23 mouse cellular contexts compared by ENCODE assay signal in the genomic region with DNA sequence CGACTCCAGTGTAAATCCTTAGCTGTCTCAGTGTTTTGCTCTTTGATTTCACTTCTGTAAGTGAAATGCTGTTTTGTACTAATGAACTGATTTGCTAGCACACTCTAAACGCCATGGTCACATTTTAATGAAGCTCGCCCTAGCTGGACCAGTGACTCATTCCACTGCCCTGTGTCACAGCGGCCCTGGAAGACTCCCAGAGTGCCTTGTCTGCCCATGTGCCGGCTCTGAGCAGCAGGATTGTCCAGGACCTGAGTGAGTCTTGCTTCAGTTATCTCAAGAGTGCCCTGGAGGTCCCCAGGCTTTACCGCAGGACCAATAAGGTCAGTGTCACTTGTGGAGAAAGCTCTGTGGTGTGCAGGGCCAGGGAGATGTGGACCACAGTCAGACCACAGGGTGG. TPM values are rescaled to one million over a fixed set of nuclear protein-coding genes. Genes with fewer than 3 reads are reported as not detected.
A peak's percentile ranks its signal among the peaks of the same experiment; 100 is the strongest.
DNase-seq lines count a peak whose midpoint lies in the region; ATAC-seq and TF ChIP-seq lines count a peak whose summit lies in the region.
"Had no signal": no experiment of that assay in that cellular context is flagged by ENCODE, and none has a peak within 500 bp of the region (broad histone marks: within the 10 kb centered on the region; RNA-seq: fewer than 3 reads in every experiment).

No protein-coding gene starts in this region.

- H3K27me3 ChIP-seq in hindbrain, embryonic 14.5 days (ENCODE audit: control insufficient read depth, insufficient read depth, low read length), result no peaks in the 10 kb centered on the region
- H3K27me3 ChIP-seq in hindbrain, postnatal 0 days (ENCODE audit: insufficient read depth, low read length), result no peaks in the 10 kb centered on the region
- no peaks in the 10 kb centered on the region for H3K27me3 ChIP-seq in lung, postnatal 0 days (replicated peaks; ENCODE audit: insufficient read depth, low read length)
- H3K27me3 ChIP-seq: embryonic facial prominence, embryonic 13.5 days; forebrain, embryonic 12.5 days; heart, embryonic 12.5 days had no signal

- 93% methylated on average over 6 of the region's 6 CpGs for WGBS in hindbrain, embryonic 14.5 days
- 87% methylated on average over 6 of the region's 6 CpGs for WGBS in hindbrain, postnatal 0 days
- WGBS in lung, postnatal 0 days, result 84% methylated on average over 6 of the region's 6 CpGs
- 81% methylated on average over 6 of the region's 6 CpGs for WGBS in lung, adult 2 months

- H3K4me3 ChIP-seq in hindbrain, embryonic 14.5 days (replicated peaks; ENCODE audit: low read length), result no peak overlapping the region
- no peak overlapping the region for H3K4me3 ChIP-seq in hindbrain, postnatal 0 days (ENCODE audit: low read length)
- H3K4me3 ChIP-seq in lung, postnatal 0 days (ENCODE audit: low read depth, low read length), result no peak overlapping the region
- H3K4me3 ChIP-seq in lung, adult 2 months (replicated peaks; ENCODE audit: extremely low read depth, low read depth, low read length), result no peak overlapping the region
- H3K4me3 ChIP-seq in cortical plate, adult 2 months (ENCODE audit: insufficient read depth, low read length), result no peak overlapping the region
- H3K4me3 ChIP-seq: embryonic facial prominence, embryonic 13.5 days; forebrain, embryonic 12.5 days; heart, embryonic 12.5 days had no signal

- no peaks in the 10 kb centered on the region for H3K4me1 ChIP-seq in hindbrain, embryonic 14.5 days (replicated peaks; ENCODE audit: control insufficient read depth, insufficient read depth, low read length)
- no peaks in the 10 kb centered on the region for H3K4me1 ChIP-seq in hindbrain, postnatal 0 days (ENCODE audit: insufficient read depth, low read length)
- no peaks in the 10 kb centered on the region for H3K4me1 ChIP-seq in lung, postnatal 0 days (ENCODE audit: insufficient read depth, low read depth, low read length)
- H3K4me1 ChIP-seq in lung, adult 2 months (ENCODE audit: control insufficient read depth, insufficient read depth, low read length), result no peaks in the 10 kb centered on the region
- peaks cover 12% of the 10 kb centered on the region for H3K4me1 ChIP-seq in cortical plate, adult 2 months (ENCODE audit: control insufficient read depth, insufficient read depth, low read length)
- H3K4me1 ChIP-seq: embryonic facial prominence, embryonic 13.5 days; forebrain, embryonic 12.5 days; heart, embryonic 12.5 days had no signal

- TF ChIP-seq EP300 in lung, postnatal 0 days (IDR thresholded peaks at IDR 0.05), result no peak

- peaks cover 97% of the 10 kb centered on the region for H3K36me3 ChIP-seq in hindbrain, embryonic 14.5 days (replicated peaks; ENCODE audit: control insufficient read depth, insufficient read depth)
- peaks cover 87% of the 10 kb centered on the region for H3K36me3 ChIP-seq in hindbrain, postnatal 0 days (ENCODE audit: insufficient read depth, low read length)
- peaks cover 70% of the 10 kb centered on the region for H3K36me3 ChIP-seq in lung, postnatal 0 days (ENCODE audit: insufficient read depth, low read length)

- no peak for DNase-seq in hindbrain, embryonic 14.5 days (ENCODE audit: low spot score)
- DNase-seq in hindbrain, postnatal 0 days (ENCODE audit: low spot score), result no peak
- peak; percentile 18 for DNase-seq in lung, postnatal 0 days (ENCODE audit: low spot score)
- DNase-seq in lung, adult 2 months, result no peak
- peak; percentile 11 for DNase-seq in 3T3-L1 (ENCODE audit: low read depth, low spot score)
- DNase-seq: adrenal gland, postnatal 10 days; cerebellum, adult 11-12 months; cerebellum, adult 9-10 months; cerebellum, postnatal 25 days; gastrocnemius, postnatal 25 days had no signal

- no peaks in the 10 kb centered on the region for H3K9me3 ChIP-seq in hindbrain, embryonic 14.5 days (ENCODE audit: control insufficient read depth, low read length)
- no peaks in the 10 kb centered on the region for H3K9me3 ChIP-seq in hindbrain, postnatal 0 days (ENCODE audit: low read length)
- no peaks in the 10 kb centered on the region for H3K9me3 ChIP-seq in lung, postnatal 0 days (ENCODE audit: low read length)
- H3K9me3 ChIP-seq: embryonic facial prominence, embryonic 13.5 days; forebrain, embryonic 12.5 days; heart, embryonic 12.5 days had no signal

- H3K4me2 ChIP-seq in hindbrain, embryonic 14.5 days (replicated peaks), result no peak overlapping the region
- H3K4me2 ChIP-seq in hindbrain, postnatal 0 days (ENCODE audit: low read depth, low read length), result no peak overlapping the region
- H3K4me2 ChIP-seq in lung, postnatal 0 days (replicated peaks; ENCODE audit: low read depth, low read length), result no peak overlapping the region
- H3K4me2 ChIP-seq: embryonic facial prominence, embryonic 13.5 days; forebrain, embryonic 12.5 days; heart, embryonic 12.5 days had no signal

- ATAC-seq in hindbrain, embryonic 14.5 days (ENCODE audit: low FRiP score), result no peak
- ATAC-seq in hindbrain, postnatal 0 days, result no peak
- peak; percentile 47 for ATAC-seq in lung, postnatal 0 days
- ATAC-seq in frontal cortex, adult (ENCODE audit: low TSS enrichment), result no peak
- ATAC-seq: forebrain, embryonic 16.5 days; inflammation-experienced regulatory T-cells, adult 6 months had no signal

- TF ChIP-seq CTCF in hindbrain, postnatal 0 days (IDR thresholded peaks at IDR 0.05; ENCODE audit: low read depth), result no peak
- no peak for TF ChIP-seq CTCF in lung, postnatal 0 days (IDR thresholded peaks at IDR 0.05)
- TF ChIP-seq CTCF in lung, adult 2 months (IDR thresholded peaks at IDR 0.05; ENCODE audit: insufficient read depth, low read length), result no peak
- TF ChIP-seq CTCF in cortical plate, adult 2 months (IDR thresholded peaks at IDR 0.05; ENCODE audit: extremely low read depth, insufficient read depth, low read length), result no peak

- no peak overlapping the region for H3K9ac ChIP-seq in hindbrain, embryonic 14.5 days
- H3K9ac ChIP-seq in hindbrain, postnatal 0 days (replicated peaks; ENCODE audit: low read length), result no peak overlapping the region
- no peak overlapping the region for H3K9ac ChIP-seq in lung, postnatal 0 days (replicated peaks; ENCODE audit: low read depth)
- H3K9ac ChIP-seq: embryonic facial prominence, embryonic 13.5 days; forebrain, embryonic 12.5 days; heart, embryonic 12.5 days had no signal

- H3K27ac ChIP-seq in hindbrain, embryonic 14.5 days, result peak overlapping the region; percentile 49; the same call in 1 of the 2 replicates
- no peak overlapping the region for H3K27ac ChIP-seq in hindbrain, postnatal 0 days
- no peak overlapping the region for H3K27ac ChIP-seq in lung, postnatal 0 days (ENCODE audit: low read length)
- H3K27ac ChIP-seq in cortical plate, adult 2 months (ENCODE audit: insufficient read depth, low read length), result peak overlapping the region; percentile 15; the same call in 1 of the 2 replicates
- H3K27ac ChIP-seq: embryonic facial prominence, embryonic 13.5 days; forebrain, embryonic 12.5 days had no signal

- no peak for TF ChIP-seq POLR2A in lung, adult 2 months (IDR thresholded peaks at IDR 0.05; ENCODE audit: borderline replicate concordance, extremely low read depth, low read depth, low read length)
- no peak for TF ChIP-seq POLR2A in cortical plate, adult 2 months (IDR thresholded peaks at IDR 0.05; ENCODE audit: extremely low read depth, insufficient read depth, low read length)

RNA-seq across cellular contexts. Expression of a gene that starts 23.1 kb away (rescaled TPM):
- 0.76 and 1.1 TPM in 2 replicates for polyA plus RNA-seq in hindbrain, embryonic 14.5 days (2014; fragmentation: Nextera tagmentation; extraction: Ambion mirVana)
- total RNA-seq in hindbrain, postnatal 0 days (2014; rRNA removed), result 101 and 162 TPM in 2 replicates
- polyA plus RNA-seq in hindbrain, postnatal 0 days (2015; fragmentation: Nextera tagmentation; extraction: Ambion mirVana), result 95.3 and 112 TPM in 2 replicates
- 101 and 133 TPM in 2 replicates for polyA plus RNA-seq in lung, postnatal 0 days (2015; fragmentation: Nextera tagmentation; extraction: Ambion mirVana)
- 4.7 and 6.1 TPM in 2 replicates for polyA plus RNA-seq in lung, adult 2 months (2012; rRNA removed)
- polyA plus RNA-seq in cortical plate, adult 2 months (2012; rRNA removed), result 16.6 and 17.2 TPM in 2 replicates
- total RNA-seq: ES-E14; granulocyte monocyte progenitor cell, adult 5-6 weeks had no signal
- polyA plus RNA-seq: forebrain, embryonic 12.5 days; inflammation-experienced regulatory T-cells, adult 6 months had no signal

RNA-seq across cellular contexts. Expression of a gene that starts 25.8 kb away (rescaled TPM):
- 32.5 and 34.7 TPM in 2 replicates for polyA plus RNA-seq in hindbrain, embryonic 14.5 days (2014; fragmentation: Nextera tagmentation; extraction: Ambion mirVana)
- total RNA-seq in hindbrain, postnatal 0 days (2014; rRNA removed), result 29.4 and 30.0 TPM in 2 replicates
- 17.3 and 21.4 TPM in 2 replicates for polyA plus RNA-seq in hindbrain, postnatal 0 days (2015; fragmentation: Nextera tagmentation; extraction: Ambion mirVana)
- 23.5 and 24.5 TPM in 2 replicates for polyA plus RNA-seq in lung, postnatal 0 days (2015; fragmentation: Nextera tagmentation; extraction: Ambion mirVana)
- polyA plus RNA-seq in lung, adult 2 months (2012; rRNA removed), result 14.5 and 17.9 TPM in 2 replicates
- 27.0 and 29.0 TPM in 2 replicates for polyA plus RNA-seq in cortical plate, adult 2 months (2012; rRNA removed)

RNA-seq across cellular contexts. Expression of a gene that starts 29.5 kb away (rescaled TPM):
- polyA plus RNA-seq in hindbrain, embryonic 14.5 days (2014; fragmentation: Nextera tagmentation; extraction: Ambion mirVana), result 0.11 and 0.53 TPM in 2 replicates
- not detected in 2 replicates for total RNA-seq in hindbrain, postnatal 0 days (2014; rRNA removed)
- 0.29 and 0.39 TPM in 2 replicates for polyA plus RNA-seq in hindbrain, postnatal 0 days (2015; fragmentation: Nextera tagmentation; extraction: Ambion mirVana)
- polyA plus RNA-seq in lung, postnatal 0 days (2015; fragmentation: Nextera tagmentation; extraction: Ambion mirVana), result 0.11 and 0.16 TPM in 2 replicates
- polyA plus RNA-seq in lung, adult 2 months (2012; rRNA removed), result 0.12 and 0.20 TPM in 2 replicates
- polyA plus RNA-seq in cortical plate, adult 2 months (2012; rRNA removed), result 0.04 and 0.09 TPM in 2 replicates
- total RNA-seq: ES-E14; gastrocnemius, adult 18-20 months; gastrocnemius, postnatal 25 days; granulocyte monocyte progenitor cell, adult 5-6 weeks; heart, adult 8-10 months; heart, postnatal 25 days had no signal
- polyA plus RNA-seq: hindbrain, embryonic 11.5 days; inflammation-experienced regulatory T-cells, adult 6 months had no signal

Comparison
In these comparisons a context has a peak if more than half of its experiments do, and no peak if none do; other contexts are left out.
1. DNase-seq: peak in lung, postnatal 0 days (single experiment) and 3T3-L1 (single experiment); none in hindbrain, embryonic 14.5 days (single experiment), hindbrain, postnatal 0 days (single experiment) and lung, adult 2 months (single experiment).
2. H3K27ac ChIP-seq: peak in hindbrain, embryonic 14.5 days (single experiment) and cortical plate, adult 2 months (single experiment); none in hindbrain, postnatal 0 days (single experiment) and lung, postnatal 0 days (single experiment).